Mouse (Mus musculus) regulatory T cell (primary cell): ENCODE results near the gene 9930021J03Rik.

Experiments
- in situ Hi-C: fragments of 300-600 bp; cut with MboI, MseI; formaldehyde crosslinking; loops from one replicate; pipeline ENCODE4 v1.15.1; 2025; ENCODE audit warnings: high pct_unique_total_duplicates

9930021J03Rik gene

GRCm38 (mm10) chr19:29696309-29696708, 109.5 kb downstream of the 9930021J03Rik start:
- in situ Hi-C loops = no loop called here

GRCm38 (mm10) chr19:29695071-29695470, 110.7 kb downstream of the 9930021J03Rik start:
- in situ Hi-C loops = no loop called here

DNA sequence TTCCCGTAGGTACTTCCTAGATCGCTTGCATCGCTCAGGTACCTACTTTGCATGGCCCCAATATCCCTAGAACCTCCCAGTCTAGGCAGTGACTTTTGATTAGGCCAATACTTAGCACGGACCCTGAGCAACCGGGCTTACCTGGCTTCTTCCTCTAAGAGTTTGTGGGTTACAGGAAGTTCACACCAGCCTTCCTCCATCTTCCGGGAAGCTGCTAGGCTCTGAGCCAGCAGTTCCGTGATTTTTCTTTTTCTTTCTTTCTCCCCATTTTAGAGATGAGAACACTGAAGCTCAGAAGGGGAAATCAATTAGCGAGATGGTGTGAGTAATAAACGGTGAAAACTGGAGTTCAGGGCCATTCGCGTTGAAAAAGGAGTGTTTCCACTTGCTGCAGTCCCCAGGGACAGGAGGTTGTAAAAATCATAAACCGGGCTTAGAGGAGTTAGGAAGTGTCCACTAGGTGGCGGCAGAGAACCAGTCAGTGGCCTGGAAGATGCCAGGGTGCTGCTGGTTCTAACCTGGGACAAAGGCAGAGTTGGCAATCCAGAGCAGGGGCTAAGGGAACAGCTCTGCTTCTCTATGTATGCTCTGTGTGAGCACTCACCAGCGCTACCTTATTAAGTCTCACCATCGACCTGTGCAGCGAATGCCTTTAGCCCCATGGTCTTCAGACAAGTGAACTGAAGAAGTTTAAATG, 121.8 kb downstream of the 9930021J03Rik start:
- in situ Hi-C loops = no loop called here

DNA sequence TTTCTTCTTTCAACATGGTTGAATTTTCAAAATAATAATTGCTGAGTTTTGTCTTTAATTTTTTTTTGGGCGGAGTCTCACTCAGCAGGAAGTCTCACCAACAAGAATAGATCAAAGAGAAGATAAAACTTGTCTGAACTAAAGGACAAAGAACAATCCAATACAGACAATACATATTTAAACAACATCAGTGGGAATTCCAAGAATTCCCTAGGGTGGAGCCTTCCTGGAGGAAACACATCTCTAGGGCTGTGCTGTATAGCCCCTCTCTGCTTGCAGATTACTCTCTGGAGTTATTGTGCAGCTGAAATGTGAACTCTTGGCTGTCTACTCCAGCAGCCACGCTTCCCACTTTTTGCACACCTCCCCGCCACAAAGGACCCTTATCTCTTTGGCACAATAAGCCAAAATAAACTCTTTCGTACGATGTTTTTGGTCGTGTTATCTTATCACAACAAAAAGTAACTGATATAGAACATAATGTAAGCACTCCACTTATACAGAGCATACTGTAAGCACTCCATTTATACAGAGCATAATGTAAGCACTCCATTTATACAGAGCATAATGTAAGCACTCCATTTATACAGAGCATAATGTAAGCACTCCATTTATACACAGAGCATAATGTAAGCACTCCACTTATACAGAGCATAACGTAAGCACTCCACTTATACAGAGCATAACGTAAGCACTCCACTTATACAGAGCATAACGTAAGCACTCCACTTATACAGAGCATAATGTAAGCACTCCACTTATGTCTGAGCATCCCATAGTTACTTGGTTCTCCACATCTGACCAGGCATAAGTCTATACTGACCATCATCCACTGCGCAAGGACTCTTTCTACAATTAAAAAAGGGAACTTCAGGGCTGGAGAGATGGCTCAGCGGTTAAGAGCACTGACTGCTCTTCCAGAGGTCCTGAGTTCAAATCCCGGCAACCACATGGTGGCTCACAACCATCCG, 125.3 kb downstream of the 9930021J03Rik start:
- in situ Hi-C loops = no loop called here

- in situ Hi-C loops = no loop called here
Measured at GRCm38 (mm10) chr19:29678181-29678778, 127.5 kb downstream of the 9930021J03Rik start.

- in situ Hi-C loops = no loop called here
Measured at GRCm38 (mm10) chr19:29676479-29677193, 129.2 kb downstream of the 9930021J03Rik start.

GRCm38 (mm10) chr19:29675562-29676078, 130.2 kb downstream of the 9930021J03Rik start:
- in situ Hi-C loops = no loop called here

DNA sequence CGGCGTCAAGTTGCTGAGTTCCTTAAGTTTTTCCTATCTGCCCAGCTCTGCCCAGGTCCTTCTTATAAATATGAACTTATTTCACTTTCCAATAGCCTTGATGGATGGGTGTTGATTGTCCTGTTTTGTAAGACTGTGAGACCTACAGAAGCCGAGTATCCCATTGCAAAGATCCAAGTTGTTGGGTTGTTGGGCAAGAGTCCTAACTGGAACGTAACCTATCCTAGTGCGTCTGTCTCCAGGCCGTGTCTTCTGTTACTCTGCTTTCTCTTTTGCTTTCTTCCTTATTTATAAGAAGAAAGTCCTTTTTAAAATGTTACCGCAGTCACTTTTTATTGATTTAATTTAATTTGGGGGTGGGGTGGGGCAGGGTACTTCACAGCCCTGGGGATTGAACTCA, 130.8 kb downstream of the 9930021J03Rik start:
- in situ Hi-C loops = no loop called here

GRCm38 (mm10) chr19:29672660-29673059, 133.1 kb downstream of the 9930021J03Rik start:
- in situ Hi-C loops = no loop called here

DNA sequence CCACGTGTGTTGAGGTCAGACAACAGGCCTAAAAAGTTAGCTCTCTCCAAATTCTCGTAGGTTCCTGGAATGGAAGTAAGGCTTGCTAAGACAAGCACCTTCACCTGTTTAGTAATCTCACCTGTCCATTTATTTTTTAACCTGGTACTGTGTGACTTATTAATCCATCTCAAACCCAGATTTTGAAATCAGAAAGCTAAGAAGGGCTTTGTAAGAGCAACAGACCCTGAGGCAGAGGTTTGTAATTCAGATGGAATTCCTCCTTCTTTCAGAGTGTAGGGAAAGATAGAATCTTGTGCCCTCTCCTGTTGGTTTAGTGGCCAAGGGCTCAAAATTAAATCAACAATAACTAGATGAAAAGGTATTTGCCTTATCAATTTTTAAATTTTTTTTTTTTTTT, 134.6 kb downstream of the 9930021J03Rik start:
- in situ Hi-C loops = no loop called here

DNA sequence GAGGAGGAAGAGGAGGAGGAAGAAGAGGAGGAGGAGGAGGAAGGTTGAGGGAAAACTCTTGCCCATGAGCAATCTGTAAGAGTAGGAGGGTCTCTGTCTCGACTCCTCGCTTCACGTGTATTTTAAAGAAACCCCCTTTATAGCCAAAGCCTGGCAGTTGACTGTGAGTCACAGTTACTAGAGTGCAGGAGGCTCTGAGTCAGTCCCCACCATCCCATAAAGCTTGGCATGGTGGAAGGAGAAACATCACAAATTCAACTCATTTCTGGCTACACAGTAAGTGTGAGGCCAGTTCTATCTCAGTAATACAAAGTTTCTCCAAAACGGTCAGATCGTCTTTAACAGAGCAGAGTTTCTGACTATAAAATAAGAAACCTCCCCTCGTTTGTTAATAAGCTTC, 135.5 kb downstream of the 9930021J03Rik start:
- in situ Hi-C loops = no loop called here

DNA sequence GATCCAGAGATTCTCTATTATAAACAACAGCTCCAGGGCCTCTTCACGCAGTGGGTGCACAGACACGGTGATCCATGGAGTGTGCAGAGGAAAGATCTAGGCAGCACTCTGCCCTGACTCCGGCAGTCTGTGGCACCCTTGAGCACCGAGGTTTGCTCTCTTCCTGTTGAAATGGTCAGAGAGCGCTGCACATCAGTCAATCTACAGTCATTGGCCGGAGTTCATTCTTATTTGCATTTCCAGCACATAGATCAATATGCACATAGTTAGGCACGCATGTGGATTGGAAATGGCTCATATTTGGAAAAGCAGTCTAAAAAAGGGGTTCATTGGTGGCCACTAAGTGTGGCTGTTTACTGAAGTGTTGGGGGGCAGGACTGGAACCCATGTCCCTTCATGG, 137.7 kb downstream of the 9930021J03Rik start:
- in situ Hi-C loops = loop anchor here (5.0 kb wide), 1 partner anchor 64 kb away; no protein-coding TSS in a partner anchor

DNA sequence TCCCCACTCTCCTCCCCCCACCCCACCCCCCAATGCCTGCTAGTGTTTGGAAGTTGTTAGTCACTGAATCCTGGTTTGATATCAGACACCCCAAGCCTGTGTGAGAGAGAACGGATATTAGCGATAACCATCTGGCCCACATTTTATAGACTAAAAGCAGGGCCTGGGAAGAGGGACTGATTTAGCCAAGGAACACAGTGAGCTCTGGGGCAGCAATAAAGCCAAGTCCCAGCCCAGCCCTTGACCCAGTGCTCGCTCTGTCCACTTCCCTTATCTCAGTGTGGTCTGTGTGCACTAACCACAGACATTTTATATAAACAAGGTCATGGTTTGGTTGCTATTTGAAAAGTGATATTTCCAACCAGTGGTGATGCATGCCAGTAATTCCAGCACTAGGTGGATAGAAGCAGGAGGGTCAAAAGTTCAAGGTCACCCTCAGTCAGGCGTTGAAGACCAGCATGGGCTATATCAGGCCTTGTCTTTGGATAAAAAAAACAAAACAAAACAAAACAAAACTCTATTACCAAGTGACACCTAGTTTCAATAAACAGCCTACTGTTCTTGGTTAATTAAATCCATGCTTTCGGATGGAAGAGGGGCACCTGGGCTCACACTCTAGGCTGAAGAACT, 138.7 kb downstream of the 9930021J03Rik start:
- in situ Hi-C loops = loop anchor here (5.0 kb wide), 1 partner anchor 65 kb away; no protein-coding TSS in a partner anchor

- in situ Hi-C loops = loop anchor here (5.0 kb wide), 1 partner anchor 66 kb away; no protein-coding TSS in a partner anchor
Measured at GRCm38 (mm10) chr19:29666164-29666563, 139.6 kb downstream of the 9930021J03Rik start.

DNA sequence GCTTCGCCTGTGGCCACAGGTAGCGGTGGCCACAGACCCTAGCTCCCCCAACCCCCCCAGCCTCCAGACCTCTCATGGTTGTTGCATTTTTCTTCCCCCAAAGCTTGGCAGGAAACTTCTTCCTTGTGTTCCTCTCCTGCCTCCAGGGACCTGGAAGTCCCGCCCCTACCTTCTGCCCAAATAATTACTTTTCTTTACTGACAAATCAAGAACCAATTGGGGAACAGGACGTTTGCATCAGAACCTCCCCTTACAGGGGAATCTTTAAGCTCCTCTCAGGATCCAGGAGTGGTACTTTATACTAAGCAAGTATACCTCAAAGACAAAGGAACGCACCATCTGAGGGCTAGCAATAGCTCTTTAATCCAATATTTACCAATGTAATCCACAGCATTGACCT, 140.9 kb downstream of the 9930021J03Rik start:
- in situ Hi-C loops = loop anchor here (5.0 kb wide), 1 partner anchor 67 kb away; no protein-coding TSS in a partner anchor
